Mouse (Mus musculus) liver, embryonic 11.5 days (tissue): ENCODE measurements around the gene Trappc1. TPM values are rescaled to one million over a fixed set of nuclear protein-coding genes. Genes with fewer than 3 reads are reported as not detected.

ENCODE experiments used
- ATAC-seq: fragments of 200-750 bp; cut with Nextera tagmentation; replicated peaks from 2 replicates; pipeline ENCODE4 v1.8.0; 2017; ENCODE audit warnings: moderate number of reproducible peaks, mild to moderate bottlenecking, moderate TSS enrichment, moderate library complexity; ENCODE audit not compliant: low FRiP score
- DNase-seq: peaks from one replicate; pipeline ENCODE4 v3.0.0-alpha.2; 2017; ENCODE audit warnings: low spot score
- H3K27ac ChIP-seq: fragments of 300-500 bp; sonication (generic); 2 replicates; pipeline ENCODE4 v1.5.1; 2014; ENCODE audit warnings: mild to moderate bottlenecking, low read depth, low read length, control low read depth
- H3K27me3 ChIP-seq: fragments of 300-500 bp; sonication (generic); replicated peaks from 2 replicates; pipeline ENCODE4 v1.6.1; 2014; ENCODE audit warnings: low read length, mixed read lengths; ENCODE audit not compliant: control insufficient read depth, insufficient read depth
- H3K36me3 ChIP-seq: fragments of 300-500 bp; sonication (generic); 2 replicates; pipeline ENCODE4 v1.6.1; 2014; ENCODE audit warnings: mild to moderate bottlenecking, low read length, moderate library complexity, mixed read lengths; ENCODE audit not compliant: control insufficient read depth, insufficient read depth
- H3K4me1 ChIP-seq: fragments of 300-500 bp; sonication (generic); replicated peaks from 2 replicates; pipeline ENCODE4 v1.6.1; 2014; ENCODE audit warnings: low read length, mixed read lengths; ENCODE audit not compliant: control insufficient read depth, insufficient read depth
- H3K4me2 ChIP-seq: fragments of 300-500 bp; sonication (generic); 2 replicates; pipeline ENCODE4 v1.6.1; 2014; ENCODE audit warnings: mild to moderate bottlenecking, control low read depth, moderate library complexity
- H3K4me3 ChIP-seq: fragments of 300-500 bp; sonication (generic); 2 replicates; pipeline ENCODE4 v1.5.1; 2014; ENCODE audit warnings: low read depth, low read length, control low read depth
- H3K9ac ChIP-seq: fragments of 300-500 bp; sonication (generic); 2 replicates; pipeline ENCODE4 v1.6.1; 2014; ENCODE audit warnings: low read depth, low read length, control low read depth
- H3K9me3 ChIP-seq: fragments of 300-500 bp; sonication (generic); 2 replicates; pipeline ENCODE4 v1.6.1; 2016; ENCODE audit warnings: low read length, inconsistent platforms, mixed read lengths; ENCODE audit not compliant: control insufficient read depth
- WGBS: fragments of 180-500 bp; shearing (Covaris S2); extraction: QIAGEN DNeasy Blood & Tissue Kit; methylation state at CpG from one replicate; pipeline ENCODE4 v1.1.7; 2014; 5-methylcytosine and 5-hydroxymethylcytosine counted together
- polyA plus RNA-seq: library from polyadenylated mRNA; unstranded; fragments of >200 nt; fragmentation: Nextera tagmentation; extraction: Ambion mirVana; gene quantifications from 2 replicates; pipeline ENCODE4 v1.2.1, GENCODE M21; 2014

The Trappc1 gene
- polyA plus RNA-seq, 1 experiment from 2014 or later: 123 TPM

DNA sequence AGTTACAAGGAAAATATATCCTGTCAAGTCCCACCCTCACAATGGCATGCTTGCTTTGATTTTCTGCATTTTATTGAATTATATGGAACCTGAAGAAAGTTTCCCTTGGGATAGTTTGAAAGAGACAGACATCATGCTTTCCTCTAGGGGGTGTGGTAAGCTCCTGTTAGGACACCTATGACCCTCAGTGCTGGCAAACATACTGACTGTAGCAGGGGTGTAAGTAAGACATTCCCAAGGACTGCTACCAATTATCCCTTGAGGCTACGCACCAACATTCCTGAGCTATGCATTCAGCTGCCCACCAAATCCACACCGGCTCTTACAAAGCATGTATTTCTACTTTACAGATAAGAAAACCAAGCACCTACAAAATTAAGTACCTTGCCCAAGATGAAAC, 38.7 kb downstream of the Trappc1 start:
- Histone ChIP-seq H3K4me2 (no peak overlapping the region), H3K27ac (no peak overlapping the region), H3K4me3 (no peak overlapping the region), H3K4me1 (peaks cover 21% of the 10 kb centered on the region), H3K9me3 (no peaks in the 10 kb centered on the region), H3K36me3 (peaks cover 17% of the 10 kb centered on the region), H3K9ac (no peak overlapping the region), H3K27me3 (peaks cover 14% of the 10 kb centered on the region)
- ATAC-seq (no peak), DNase-seq (no peak)
- WGBS: 77% methylated on average over 2 of the region's 2 CpGs

DNA sequence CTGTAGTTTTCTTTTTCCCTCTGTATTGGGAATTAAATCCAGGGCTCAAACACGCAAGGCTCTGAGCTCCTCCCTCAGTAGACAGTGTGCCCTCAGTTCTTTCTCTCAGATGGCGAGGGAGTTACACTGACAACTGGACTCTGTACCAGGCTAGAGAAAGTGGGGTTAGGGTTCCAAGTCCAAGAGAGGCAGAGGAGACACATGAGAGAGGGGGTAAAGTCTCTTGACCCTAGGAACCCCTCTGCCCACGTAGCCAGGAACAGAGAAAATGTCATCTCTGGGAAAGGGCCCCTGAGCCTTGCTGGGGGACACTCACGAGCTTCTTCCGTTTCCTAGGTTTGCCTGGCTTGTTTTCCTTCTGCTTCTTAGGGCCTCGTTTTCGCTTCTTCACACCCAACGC, 40.6 kb downstream of the Trappc1 start:
- 53% methylated on average over 8 of the region's 8 CpGs for WGBS
- H3K36me3 ChIP-seq: peaks cover 9% of the 10 kb centered on the region; the same call in 1 of the 2 replicates
- H3K27ac ChIP-seq: 0 out of 2 replicates have a peak overlapping the region, but pooled peaks have one; percentile 5
- peaks cover 32% of the 10 kb centered on the region for H3K4me1 ChIP-seq
- ATAC-seq (no peak), DNase-seq (no peak)
- peak overlapping the region; percentile 36 for H3K4me2 ChIP-seq
- no peaks in the 10 kb centered on the region for H3K9me3 ChIP-seq
- H3K9ac ChIP-seq: no peak overlapping the region
- no peak overlapping the region for H3K4me3 ChIP-seq
- H3K27me3 ChIP-seq: peaks cover 24% of the 10 kb centered on the region

- Histone ChIP-seq H3K4me3 (no peak overlapping the region), H3K27ac (peak overlapping the region; percentile 5; the same call in 1 of the 2 replicates), H3K9ac (no peak overlapping the region), H3K4me1 (peaks cover 32% of the 10 kb centered on the region), H3K9me3 (no peaks in the 10 kb centered on the region), H3K36me3 (peaks cover 9% of the 10 kb centered on the region; the same call in 1 of the 2 replicates), H3K4me2 (peak overlapping the region; percentile 36), H3K27me3 (peaks cover 23% of the 10 kb centered on the region)
- WGBS: 16% methylated on average over 6 of the region's 6 CpGs
- DNase-seq: no peak
- no peak for ATAC-seq
Observed at GRCm38 (mm10) chr11:69364910-69365309, 41.1 kb downstream of the Trappc1 start.

DNA sequence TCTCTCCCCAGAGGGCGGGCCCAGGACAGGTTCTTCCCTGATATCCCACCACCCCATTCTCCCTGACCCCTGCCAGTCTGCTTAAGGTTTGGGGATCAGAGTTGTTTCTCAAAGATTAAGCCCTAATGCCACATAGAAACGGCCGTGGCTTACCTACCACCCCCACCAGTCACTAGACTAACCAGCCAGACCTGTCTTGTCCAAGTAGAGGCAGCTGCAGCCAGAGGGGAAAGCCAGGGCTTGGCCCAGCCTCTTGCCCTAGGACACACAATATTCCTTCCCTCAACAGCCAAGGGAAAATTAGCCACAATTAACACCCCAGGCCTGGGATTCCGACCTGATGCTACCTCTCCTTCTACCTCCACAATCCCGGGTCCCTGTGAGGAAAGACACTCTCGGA, 41.9 kb downstream of the Trappc1 start:
- no peaks in the 10 kb centered on the region for H3K9me3 ChIP-seq
- ATAC-seq (no peak), DNase-seq (no peak)
- peaks cover 35% of the 10 kb centered on the region for H3K4me1 ChIP-seq
- H3K9ac ChIP-seq: peak overlapping the region; percentile 39
- peak overlapping the region; percentile 54 for H3K27ac ChIP-seq
- H3K4me3 ChIP-seq: peak overlapping the region; percentile 88
- H3K4me2 ChIP-seq: peak overlapping the region; percentile 98
- peaks cover 6% of the 10 kb centered on the region; the same call in 1 of the 2 replicates for H3K36me3 ChIP-seq
- 40% methylated on average over 6 of the region's 6 CpGs for WGBS
- peaks cover 18% of the 10 kb centered on the region for H3K27me3 ChIP-seq

DNA sequence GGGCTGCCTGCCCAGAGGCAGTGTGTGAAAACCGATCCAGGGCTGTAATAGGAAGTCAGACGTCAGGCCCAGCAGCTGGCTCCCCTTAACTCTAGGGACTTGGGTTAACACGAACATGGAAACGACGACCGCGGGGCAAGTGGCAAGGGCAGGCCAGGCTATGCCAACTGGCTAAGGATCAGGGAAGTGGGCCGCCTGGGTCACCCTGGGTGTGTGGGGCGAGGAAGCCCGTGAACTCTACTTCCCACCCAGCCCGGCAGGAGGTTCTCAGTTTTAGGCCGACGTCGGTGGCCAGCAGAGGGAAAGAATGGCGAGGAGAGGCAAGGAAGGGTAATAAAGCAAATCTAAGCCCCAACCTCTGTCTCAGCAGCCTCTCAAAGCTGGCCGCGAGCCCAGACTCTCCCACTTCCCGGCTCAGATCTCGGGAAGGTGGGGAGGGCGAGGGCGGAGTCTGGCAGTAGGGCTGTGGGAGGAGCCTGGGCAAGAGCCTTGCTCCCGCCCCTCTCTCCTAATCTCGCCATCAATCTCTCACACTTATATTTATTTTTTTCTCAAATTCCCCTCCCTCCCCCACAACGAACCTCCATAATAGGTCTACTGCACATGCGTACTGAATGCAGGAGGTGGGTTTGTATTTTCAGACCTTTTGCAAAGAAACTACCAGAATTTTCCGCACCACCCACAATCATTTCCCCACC, 42.5 kb downstream of the Trappc1 start:
- Histone ChIP-seq H3K36me3 (peaks cover 6% of the 10 kb centered on the region; the same call in 1 of the 2 replicates), H3K9me3 (no peaks in the 10 kb centered on the region), H3K27me3 (peaks cover 18% of the 10 kb centered on the region), H3K27ac (peak overlapping the region; percentile 54), H3K4me2 (peak overlapping the region; percentile 98), H3K4me3 (peak overlapping the region; percentile 88), H3K4me1 (peaks cover 40% of the 10 kb centered on the region), H3K9ac (peak overlapping the region; percentile 39)
- DNase-seq: peak; percentile 80
- peak; percentile 71 for ATAC-seq
- 3% methylated on average over 26 of the region's 26 CpGs for WGBS

DNA sequence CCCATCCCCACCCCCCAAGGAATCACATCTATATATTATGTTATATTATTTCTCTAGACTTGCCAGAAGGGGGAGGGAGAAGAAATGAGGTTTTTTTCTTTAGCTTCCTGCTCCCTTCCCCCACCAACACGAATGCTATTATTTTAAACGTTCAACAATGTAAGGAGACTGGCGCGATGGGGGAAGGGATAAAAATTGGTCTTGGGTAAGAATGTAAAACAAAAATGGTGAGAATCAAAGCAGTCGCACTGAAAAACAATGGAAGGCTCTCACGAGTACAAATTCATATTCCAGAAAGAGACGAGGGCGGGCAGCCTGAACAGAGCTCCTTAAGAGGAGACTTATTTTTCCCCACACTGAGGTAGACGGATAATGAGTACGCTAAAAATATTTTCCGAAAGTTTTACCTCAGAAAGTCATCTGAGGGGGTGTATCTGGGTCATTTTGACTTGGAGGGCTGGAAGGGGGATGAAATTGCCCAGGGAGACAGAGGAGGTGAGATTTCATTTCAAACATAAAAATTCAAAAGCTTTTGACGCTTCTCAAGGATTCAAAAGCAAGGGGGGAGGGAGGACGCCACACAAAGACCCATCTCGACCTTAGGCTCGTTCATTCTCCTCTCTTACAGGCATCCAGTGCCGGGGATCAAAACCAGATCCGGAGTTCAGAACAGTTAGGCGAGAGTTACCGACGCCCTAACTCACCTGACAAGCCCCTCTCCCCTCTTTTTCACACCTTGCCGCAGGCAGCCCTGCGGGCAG, 43.3 kb downstream of the Trappc1 start:
- ATAC-seq: no peak

DNA sequence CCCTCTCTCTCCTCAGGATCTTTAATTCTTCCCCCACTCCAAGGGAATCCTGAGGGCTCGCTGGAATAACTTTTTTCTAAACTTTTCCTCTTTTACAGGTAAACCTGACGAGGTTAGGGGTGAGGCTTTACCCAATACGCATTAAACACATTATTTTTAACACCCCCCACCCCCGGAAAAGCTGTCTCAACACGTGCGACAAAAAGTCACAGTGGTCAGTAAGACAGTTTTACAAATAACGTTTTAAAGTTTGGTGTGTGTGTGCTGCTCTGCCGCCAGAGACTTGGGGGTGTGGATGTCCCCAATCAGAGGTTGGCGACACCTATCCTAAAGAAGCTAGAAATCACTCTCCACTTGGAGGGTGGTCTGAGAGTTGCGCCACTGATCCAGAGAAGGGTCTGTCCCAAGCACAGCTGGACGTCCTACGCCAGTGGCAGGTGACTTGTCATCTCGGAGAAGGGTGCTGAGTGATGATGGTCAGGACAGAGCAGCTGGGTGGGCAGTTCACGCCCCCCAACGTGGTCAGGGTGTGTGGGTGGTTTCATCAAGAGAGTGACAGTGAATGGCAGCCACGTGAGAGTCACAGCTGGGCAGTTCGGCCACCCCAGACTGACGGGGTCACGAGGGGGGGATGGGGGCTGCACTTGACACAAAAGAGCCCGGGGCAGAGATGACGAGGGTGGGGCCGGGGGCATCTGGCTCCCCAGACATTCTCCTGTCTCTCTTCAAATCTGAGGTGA, 44.0 kb downstream of the Trappc1 start:
- no peak for ATAC-seq
- WGBS: 3% methylated on average over 22 of the region's 22 CpGs
- Histone ChIP-seq H3K4me3 (peak overlapping the region; percentile 88), H3K9me3 (no peaks in the 10 kb centered on the region), H3K27me3 (peaks cover 18% of the 10 kb centered on the region), H3K9ac (peak overlapping the region; percentile 90), H3K4me1 (peaks cover 54% of the 10 kb centered on the region), H3K27ac (peak overlapping the region; percentile 87), H3K4me2 (peak overlapping the region; percentile 98), H3K36me3 (peaks cover 3% of the 10 kb centered on the region; the same call in 1 of the 2 replicates)
- DNase-seq: no peak

More for the DNA sequence above, 43.3 kb downstream of the Trappc1 start:
- Histone ChIP-seq H3K36me3 (peaks cover 3% of the 10 kb centered on the region; the same call in 1 of the 2 replicates), H3K27ac (peak overlapping the region; percentile 87), H3K4me1 (peaks cover 46% of the 10 kb centered on the region), H3K4me3 (peak overlapping the region; percentile 88), H3K9ac (peak overlapping the region; percentile 90), H3K27me3 (peaks cover 18% of the 10 kb centered on the region), H3K4me2 (peak overlapping the region; percentile 98), H3K9me3 (no peaks in the 10 kb centered on the region)
- no peak for DNase-seq
- WGBS: under 1% methylated on average over 22 of the region's 22 CpGs
